Mouse (Mus musculus) testis, adult 2 months (tissue): ENCODE results near the gene Aar2.

Experiments used
- CTCF ChIP-seq: fragments of 200-500 bp; IDR thresholded peaks from 2 replicates; pipeline ENCODE4 v1.5.1; 2012; ENCODE audit warnings: low read depth, mild to moderate bottlenecking, inconsistent platforms, low read length, moderate library complexity; ENCODE audit not compliant: control insufficient read depth, insufficient read depth, insufficient replicate concordance
- POLR2A ChIP-seq: fragments of 200-500 bp; IDR thresholded peaks from 2 replicates; pipeline ENCODE4 v1.6.1; 2012; ENCODE audit warnings: low read depth, mild to moderate bottlenecking, inconsistent platforms, low read length, moderate library complexity; ENCODE audit not compliant: control insufficient read depth

- TF ChIP-seq CTCF: no peak
- no peak for TF ChIP-seq POLR2A
These were observed 69.1 kb downstream of the Aar2 start for GRCm38 (mm10) chr2:156616513-156616912.
